Mouse (Mus musculus) liver, postnatal 0 days (tissue): ENCODE results near the gene Cpm. TPM values are rescaled to one million over a fixed set of nuclear protein-coding genes. Genes with fewer than 3 reads are reported as not detected.
A peak's percentile ranks its signal among the peaks of the same experiment; 100 is the strongest.

Experiments used
- ATAC-seq: fragments of 200-750 bp; cut with Nextera tagmentation; 2 replicates; pipeline ENCODE4 v1.8.0; 2017; ENCODE audit warnings: mild to moderate bottlenecking, moderate library complexity
- DNase-seq: peaks from one replicate; pipeline ENCODE4 v3.0.0-alpha.2; 2016
- H3K27ac ChIP-seq: fragments of 300-500 bp; sonication (generic); 2 replicates; pipeline ENCODE4 v1.5.1; 2014; ENCODE audit warnings: antibody characterized with exemption, moderate library complexity, mild to moderate bottlenecking, low read depth
- H3K27me3 ChIP-seq: fragments of 300-500 bp; sonication (generic); 2 replicates; pipeline ENCODE4 v1.6.1; 2014; ENCODE audit warnings: low read length, control low read depth, mixed read lengths; ENCODE audit not compliant: insufficient read depth
- H3K36me3 ChIP-seq: fragments of 300-500 bp; sonication (generic); replicated peaks from 2 replicates; pipeline ENCODE4 v1.6.1; 2014; ENCODE audit warnings: mild to moderate bottlenecking, control low read depth, low read length, moderate library complexity, mixed read lengths; ENCODE audit not compliant: insufficient read depth
- H3K4me1 ChIP-seq: fragments of 300-500 bp; sonication (generic); 2 replicates; pipeline ENCODE4 v1.6.1; 2014; ENCODE audit warnings: antibody characterized with exemption, mild to moderate bottlenecking, control low read depth; ENCODE audit not compliant: insufficient read depth
- H3K4me2 ChIP-seq: fragments of 300-500 bp; sonication (generic); 2 replicates; pipeline ENCODE4 v1.6.1; 2014; ENCODE audit warnings: low read depth, mild to moderate bottlenecking, low read length, moderate library complexity, mixed read lengths
- H3K4me3 ChIP-seq: fragments of 300-500 bp; sonication (generic); 2 replicates; pipeline ENCODE4 v1.5.1; 2014; ENCODE audit warnings: low read depth, low read length
- H3K9ac ChIP-seq: fragments of 300-500 bp; sonication (generic); replicated peaks from 2 replicates; pipeline ENCODE4 v1.6.1; 2014; ENCODE audit warnings: mild to moderate bottlenecking, moderate library complexity
- H3K9me3 ChIP-seq: fragments of 300-500 bp; sonication (generic); 2 replicates; pipeline ENCODE4 v1.6.1; 2016; ENCODE audit warnings: mild to moderate bottlenecking, control low read depth, low read length, mixed read lengths
- CTCF ChIP-seq: sonication (generic); IDR thresholded peaks from 2 replicates; pipeline ENCODE4 v1.5.1; 2016; ENCODE audit warnings: antibody characterized with exemption, low read depth
- EP300 ChIP-seq: IDR thresholded peaks from 2 replicates; pipeline ENCODE4 v1.6.1; 2016; ENCODE audit warnings: antibody characterized with exemption, low read depth, mild to moderate bottlenecking
- whole genome bisulfite sequencing: fragments of 180-500 bp; shearing (Covaris S2); extraction: QIAGEN DNeasy Blood & Tissue Kit; methylation state at CpG from one replicate; pipeline ENCODE4 v1.1.7; 2014; ENCODE audit not compliant: insufficient replicate concordance; 5-methylcytosine and 5-hydroxymethylcytosine counted together
- polyA plus RNA-seq: library from polyadenylated mRNA; unstranded; fragments of >200 nt; fragmentation: Nextera tagmentation; extraction: Ambion mirVana; gene quantifications from 2 replicates; pipeline ENCODE4 v1.2.1, GENCODE M21; 2015

Gene Cpm
- polyA plus RNA-seq, 1 experiment from 2014 or later = 7.0 TPM

- TF ChIP-seq EP300 = no peak
- TF ChIP-seq CTCF = no peak
- no peaks in the 10 kb centered on the region for H3K9me3 ChIP-seq
- ATAC-seq = no peak
- no peak overlapping the region for H3K4me3 ChIP-seq
- H3K4me2 ChIP-seq = no peak overlapping the region
- H3K27ac ChIP-seq = no peak overlapping the region
- H3K4me1 ChIP-seq = no peaks in the 10 kb centered on the region
- no peak for DNase-seq
- H3K27me3 ChIP-seq = no peaks in the 10 kb centered on the region
- H3K36me3 ChIP-seq = peaks cover 35% of the 10 kb centered on the region
- 73% methylated on average over 3 of the region's 3 CpGs for WGBS
- no peak overlapping the region for H3K9ac ChIP-seq
Observed at GRCm38 (mm10) chr10:117687018-117687417, 57.7 kb downstream of the Cpm start.

DNA sequence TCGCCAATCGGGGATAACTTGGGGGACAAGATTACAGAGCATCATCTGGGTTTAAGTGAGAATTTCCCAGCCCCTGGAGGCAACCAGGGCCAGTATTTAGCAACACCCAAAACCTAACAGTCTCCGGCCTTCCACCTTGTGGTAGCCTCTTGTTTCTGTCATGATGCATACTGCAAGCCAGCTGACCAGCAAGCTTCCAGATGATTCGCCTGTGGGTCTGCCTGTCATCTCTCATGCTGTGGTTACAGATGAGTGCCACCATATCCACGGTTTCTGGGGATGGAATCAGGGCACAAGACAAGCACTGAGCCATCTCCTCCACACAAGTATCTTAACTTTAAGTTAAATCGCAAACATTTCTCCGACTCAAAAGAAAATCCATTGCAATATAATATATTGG is 58.3 kb downstream of the Cpm start:
- TF ChIP-seq EP300 = no peak
- no peak for TF ChIP-seq CTCF
- Histone ChIP-seq H3K4me3 (no peak overlapping the region), H3K9ac (no peak overlapping the region), H3K27ac (no peak overlapping the region), H3K9me3 (no peaks in the 10 kb centered on the region), H3K4me2 (no peak overlapping the region), H3K36me3 (peaks cover 41% of the 10 kb centered on the region), H3K27me3 (no peaks in the 10 kb centered on the region), H3K4me1 (no peaks in the 10 kb centered on the region)
- no peak for DNase-seq
- ATAC-seq = 0 out of 2 replicates have a peak, but pooled peaks have one; percentile 40
- 79% methylated on average over 7 of the region's 7 CpGs for WGBS

- H3K27ac ChIP-seq = no peak overlapping the region
- TF ChIP-seq CTCF (peak; percentile 60), EP300 (no peak)
- H3K4me3 ChIP-seq = no peak overlapping the region
- peak; percentile 48 for DNase-seq
- 82% methylated on average over 13 of the region's 13 CpGs for WGBS
- ATAC-seq = peak; percentile 55
- no peaks in the 10 kb centered on the region for H3K4me1 ChIP-seq
- H3K9me3 ChIP-seq = no peaks in the 10 kb centered on the region
- H3K27me3 ChIP-seq = no peaks in the 10 kb centered on the region
- no peak overlapping the region for H3K9ac ChIP-seq
- H3K4me2 ChIP-seq = no peak overlapping the region
- peaks cover 47% of the 10 kb centered on the region for H3K36me3 ChIP-seq
Observed at GRCm38 (mm10) chr10:117688204-117689151, 59.2 kb downstream of the Cpm start.

DNA sequence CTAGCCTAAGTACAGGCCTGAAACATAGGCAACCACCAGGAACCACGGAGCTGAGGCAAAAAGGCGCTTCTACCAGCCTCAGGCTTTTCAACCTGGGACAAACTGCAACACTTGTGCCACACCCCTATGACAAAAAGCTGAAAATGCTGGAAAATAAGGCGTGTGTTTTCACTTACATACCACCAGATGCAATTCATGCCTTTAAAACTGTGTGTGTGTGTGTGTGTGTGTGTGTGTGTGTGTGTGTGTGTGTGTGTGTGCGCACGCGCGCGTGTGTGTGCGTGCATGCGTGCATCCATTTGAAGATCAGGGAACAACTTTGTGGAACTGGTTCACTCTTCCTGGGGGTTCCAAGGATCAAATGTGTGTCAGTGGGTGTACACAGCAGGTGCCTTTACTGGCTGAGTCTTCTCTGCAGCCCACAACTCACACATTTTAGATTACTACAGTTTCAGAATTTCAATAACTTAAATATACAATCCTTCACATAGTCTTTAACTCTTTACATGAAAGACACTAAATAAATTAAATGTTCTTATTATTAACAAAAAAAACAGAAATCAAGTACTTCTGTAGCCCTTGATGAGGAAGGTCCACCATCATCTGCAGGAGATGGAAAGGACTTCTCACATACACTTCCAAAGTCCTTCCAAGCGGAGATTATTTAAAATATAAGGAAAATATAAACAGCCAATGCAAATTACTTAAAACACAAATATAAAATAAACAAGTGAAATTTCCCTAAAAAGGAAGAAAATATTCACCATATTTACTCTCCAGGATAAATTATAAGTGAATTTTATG is 60.2 kb downstream of the Cpm start:
- H3K4me3 ChIP-seq = no peak overlapping the region
- H3K4me2 ChIP-seq = no peak overlapping the region
- TF ChIP-seq CTCF = no peak
- no peak for TF ChIP-seq EP300
- no peaks in the 10 kb centered on the region for H3K27me3 ChIP-seq
- no peak overlapping the region for H3K27ac ChIP-seq
- DNase-seq (no peak), ATAC-seq (no peak)
- H3K9ac ChIP-seq = no peak overlapping the region
- WGBS = 93% methylated on average over 11 of the region's 11 CpGs
- H3K9me3 ChIP-seq = no peaks in the 10 kb centered on the region
- H3K36me3 ChIP-seq = peaks cover 55% of the 10 kb centered on the region
- H3K4me1 ChIP-seq = no peaks in the 10 kb centered on the region

- 89% methylated on average over 2 of the region's 2 CpGs for WGBS
Observed at GRCm38 (mm10) chr10:117690101-117690352, 60.7 kb downstream of the Cpm start.

DNA sequence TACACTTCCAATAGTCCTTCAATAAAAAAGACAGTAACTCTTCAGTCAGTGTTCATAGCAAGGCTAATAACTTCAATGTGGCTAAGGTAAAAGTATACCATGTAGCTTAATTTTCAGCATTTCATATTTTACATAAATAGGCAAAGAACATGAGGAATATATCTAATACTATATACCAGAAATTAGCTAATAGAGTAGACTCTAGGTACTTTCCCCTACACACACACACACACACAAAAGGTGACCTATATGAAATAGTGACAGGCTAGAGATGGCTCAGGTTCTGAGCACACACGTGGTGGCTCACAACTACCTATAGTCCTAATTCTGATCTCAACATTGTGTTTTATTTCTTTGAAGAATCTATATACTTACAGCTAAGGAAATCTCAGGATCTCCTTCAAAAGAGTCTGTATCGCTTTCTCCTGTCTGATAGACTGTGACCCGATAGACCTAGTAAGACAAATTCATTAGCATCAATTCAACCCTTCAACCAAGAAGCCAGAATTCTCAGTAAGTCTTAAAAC is 61.5 kb downstream of the Cpm start:
- H3K4me1 ChIP-seq = no peaks in the 10 kb centered on the region
- WGBS = 94% methylated on average over 3 of the region's 3 CpGs
- DNase-seq = no peak
- peaks cover 69% of the 10 kb centered on the region for H3K36me3 ChIP-seq
- H3K4me3 ChIP-seq = no peak overlapping the region
- no peaks in the 10 kb centered on the region for H3K27me3 ChIP-seq
- H3K27ac ChIP-seq = no peak overlapping the region
- H3K9me3 ChIP-seq = no peaks in the 10 kb centered on the region
- TF ChIP-seq CTCF (no peak), EP300 (no peak)
- H3K4me2 ChIP-seq = no peak overlapping the region
- ATAC-seq = no peak
- no peak overlapping the region for H3K9ac ChIP-seq

More at GRCm38 (mm10) chr10:117690101-117690352, 60.7 kb downstream of the Cpm start:
- Histone ChIP-seq H3K27me3 (no peaks in the 10 kb centered on the region), H3K9me3 (no peaks in the 10 kb centered on the region), H3K36me3 (peaks cover 60% of the 10 kb centered on the region), H3K27ac (no peak overlapping the region), H3K4me2 (no peak overlapping the region), H3K9ac (no peak overlapping the region), H3K4me3 (no peak overlapping the region), H3K4me1 (no peaks in the 10 kb centered on the region)
- DNase-seq = no peak
- no peak for ATAC-seq
- TF ChIP-seq CTCF (no peak), EP300 (no peak)
